Mouse (Mus musculus) frontal cortex, adult (tissue): ENCODE measurements around the gene Plek.

Experiments
- ATAC-seq: cut with Nextera tagmentation; 2 replicates; pipeline ENCODE4 v1.9.2; 2017; ENCODE audit warnings: mild to moderate bottlenecking, moderate library complexity, mixed read lengths; ENCODE audit not compliant: low TSS enrichment

The Plek gene

DNA sequence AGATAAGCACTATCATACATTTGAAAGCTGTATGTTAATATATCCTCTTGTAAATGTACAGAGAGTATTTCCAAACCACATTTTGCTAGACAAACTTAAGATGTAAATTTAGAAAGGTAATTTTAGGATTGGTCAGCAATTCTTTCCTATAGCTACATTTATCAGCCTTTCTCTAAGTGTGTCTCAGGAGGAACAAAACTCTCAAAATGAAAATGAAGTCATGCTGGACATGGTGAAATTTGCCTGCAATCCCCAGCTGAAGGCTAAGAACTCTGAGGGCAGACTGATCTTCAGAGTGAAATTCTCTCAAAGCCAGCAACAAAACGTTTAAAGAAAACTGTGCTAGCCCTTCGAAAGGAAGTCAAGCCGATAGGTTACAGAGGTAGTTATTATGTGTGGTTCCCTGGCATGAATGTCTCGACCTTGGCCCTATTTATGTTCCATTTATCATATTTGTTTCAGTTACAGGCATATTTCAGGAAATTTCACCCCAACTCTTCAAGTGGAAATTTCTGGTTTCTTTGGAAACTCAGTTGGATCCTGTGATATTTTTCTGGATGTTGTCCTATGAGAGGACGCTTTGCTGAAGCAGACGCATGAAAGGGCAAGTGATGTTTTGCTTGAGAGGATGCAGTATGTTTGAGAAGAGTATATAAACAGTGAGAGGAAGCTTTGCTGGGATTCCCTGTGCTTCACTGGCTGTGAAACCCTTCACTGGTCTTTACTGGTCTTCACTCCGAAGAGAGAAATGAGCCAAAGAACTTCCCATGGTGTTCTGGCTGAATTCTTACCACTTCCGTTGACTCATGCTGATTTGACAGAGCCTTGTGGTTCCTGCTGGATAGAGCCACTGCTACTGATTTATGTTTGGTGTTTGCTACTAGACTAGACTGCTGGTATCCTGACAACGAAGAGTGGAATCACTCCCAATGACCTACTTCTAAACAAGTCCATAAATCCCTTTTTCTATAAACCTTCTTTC lies 51.5 kb downstream of the Plek start:
- no peak for ATAC-seq

DNA sequence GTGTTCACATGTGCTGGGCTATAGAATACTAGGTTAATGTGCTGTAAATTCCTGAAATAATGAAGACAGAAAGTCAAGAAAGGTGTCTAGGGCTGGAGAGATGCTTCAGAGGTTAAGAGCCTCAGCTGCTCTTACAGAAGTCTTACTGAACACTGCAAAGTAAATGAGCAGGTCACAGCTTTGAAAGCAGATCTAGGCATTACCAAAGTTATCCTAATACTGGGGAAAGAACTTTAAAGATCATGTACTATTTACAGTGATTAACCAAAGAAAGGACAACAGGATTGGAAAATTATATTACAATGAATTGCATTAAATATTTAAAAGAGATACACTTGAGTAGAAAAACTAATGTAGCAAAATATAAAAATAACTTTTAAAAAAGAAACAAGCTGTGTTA lies 52.2 kb downstream of the Plek start:
- ATAC-seq: no peak

DNA sequence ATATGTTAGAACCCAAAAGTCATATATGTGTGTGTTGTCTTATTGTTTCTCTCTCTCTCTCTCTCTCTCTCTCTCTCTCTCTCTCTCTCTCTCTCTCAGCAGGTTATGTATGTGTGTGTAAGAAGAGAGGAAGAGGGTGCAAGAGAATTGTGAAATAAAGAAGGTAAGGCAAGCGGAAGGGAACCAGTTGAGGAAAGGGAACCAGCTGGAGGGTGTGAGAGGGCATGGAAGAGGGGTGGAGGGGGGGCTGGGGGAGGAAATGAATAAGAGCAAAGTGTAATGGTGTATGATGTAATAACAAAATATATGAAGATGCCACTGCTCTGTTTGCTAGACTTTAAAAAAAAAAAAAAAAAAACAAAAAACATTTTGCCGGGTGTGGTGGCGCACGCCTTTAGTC lies 52.8 kb downstream of the Plek start:
- ATAC-seq: no peak

DNA sequence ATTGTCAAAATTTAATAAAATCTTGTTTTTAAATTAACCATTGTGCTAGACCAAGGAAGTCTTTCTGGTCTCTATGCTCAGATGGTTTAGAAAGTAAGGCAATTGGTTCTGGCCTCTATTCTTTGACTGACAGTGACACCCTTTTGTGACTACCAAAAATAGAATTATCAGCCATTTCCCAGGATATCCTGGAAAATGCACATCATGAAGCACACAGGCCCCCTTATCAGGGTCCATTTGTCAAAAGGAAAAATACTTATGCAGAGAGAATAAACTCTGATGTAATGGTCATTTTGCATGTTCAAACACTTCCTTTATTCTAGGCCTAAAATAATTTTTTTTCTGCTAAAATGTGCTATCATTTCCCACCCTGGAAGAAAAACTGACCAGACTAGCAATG lies 54.7 kb downstream of the Plek start:
- ATAC-seq: no peak

DNA sequence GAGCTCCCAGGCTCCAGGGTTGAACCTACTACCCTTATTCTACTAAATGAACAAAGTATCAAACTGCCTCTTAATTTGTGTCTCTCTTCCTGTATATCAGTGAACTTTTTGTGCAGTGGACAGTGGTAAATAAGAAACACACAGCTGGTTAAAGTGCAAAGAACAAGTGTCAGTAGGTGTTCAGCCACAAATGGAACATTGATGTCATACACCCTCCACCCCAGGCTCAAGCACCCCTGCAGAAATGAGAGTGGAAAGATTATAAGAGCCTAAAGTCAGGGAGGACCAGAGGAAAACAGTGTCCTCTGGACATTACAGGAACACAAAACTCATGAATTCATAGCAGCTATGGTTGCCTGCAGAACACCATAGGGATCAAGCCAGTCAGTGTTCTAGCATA lies 55.4 kb downstream of the Plek start:
- ATAC-seq: no peak

DNA sequence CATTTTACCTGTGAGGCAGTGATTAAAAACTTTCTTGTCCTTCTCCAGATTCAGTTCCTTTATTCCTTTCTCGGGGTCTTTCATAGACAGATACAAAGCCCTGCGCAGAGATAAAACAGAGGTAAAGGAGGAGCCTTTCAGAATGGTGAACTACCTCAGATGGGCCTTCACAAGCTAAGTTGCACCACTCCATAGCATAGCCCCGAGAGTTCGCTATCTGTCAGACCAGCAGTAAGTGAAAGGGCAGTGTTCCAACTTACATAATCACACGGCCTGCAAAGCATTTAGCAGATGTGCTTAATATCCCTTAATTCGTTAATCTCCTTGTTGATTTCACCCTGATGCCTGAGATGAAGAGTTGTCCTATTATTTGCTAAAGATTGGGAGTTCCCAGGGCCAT lies 59.3 kb downstream of the Plek start:
- no peak for ATAC-seq

DNA sequence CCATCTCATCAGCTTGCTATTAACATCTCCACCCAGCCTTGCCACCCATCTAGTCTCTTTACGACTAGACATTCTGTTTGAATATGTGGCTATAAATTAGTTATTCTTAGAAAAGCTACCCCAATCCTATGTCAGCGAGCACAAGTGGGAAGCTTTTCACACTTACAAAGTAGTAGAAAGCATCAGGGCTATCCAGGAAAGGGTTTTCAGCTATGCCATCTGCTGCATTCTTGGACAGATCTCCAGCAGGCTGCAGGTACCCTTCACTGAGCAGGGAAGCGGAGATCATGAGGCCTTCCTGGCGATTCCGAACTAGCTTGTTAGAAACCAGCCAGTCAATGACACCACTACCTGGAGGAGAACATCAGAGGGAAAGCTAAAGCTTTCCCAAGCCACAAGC lies 62.3 kb downstream of the Plek start:
- ATAC-seq: peak; percentile 90

DNA sequence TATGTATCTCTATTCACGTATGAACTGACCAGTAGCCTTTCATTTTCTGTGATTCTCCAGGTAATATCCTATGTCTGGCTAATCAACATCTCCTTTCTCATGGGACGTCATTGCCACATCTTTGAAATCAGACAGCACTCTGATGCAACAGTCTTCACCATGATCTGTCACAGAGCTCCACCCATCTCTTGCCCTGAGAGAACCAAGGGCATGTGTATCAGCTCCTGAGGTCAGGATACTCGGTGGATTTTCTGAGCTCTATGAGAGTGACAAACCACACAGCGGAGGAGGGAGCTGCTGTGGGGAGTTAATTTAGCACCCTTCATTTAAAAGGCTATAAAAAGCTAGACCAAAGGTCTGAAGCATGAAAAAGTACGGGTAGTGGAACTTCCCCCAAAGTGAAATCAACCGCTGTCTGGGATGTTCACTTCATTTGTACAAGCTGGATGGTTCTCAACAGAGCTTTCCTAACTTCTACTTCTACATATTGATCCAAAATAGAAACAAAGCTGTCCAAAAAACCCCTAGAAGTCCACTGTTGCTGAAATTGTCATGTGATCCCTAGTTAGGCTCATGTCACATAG lies 64.3 kb downstream of the Plek start:
- no peak for ATAC-seq

DNA sequence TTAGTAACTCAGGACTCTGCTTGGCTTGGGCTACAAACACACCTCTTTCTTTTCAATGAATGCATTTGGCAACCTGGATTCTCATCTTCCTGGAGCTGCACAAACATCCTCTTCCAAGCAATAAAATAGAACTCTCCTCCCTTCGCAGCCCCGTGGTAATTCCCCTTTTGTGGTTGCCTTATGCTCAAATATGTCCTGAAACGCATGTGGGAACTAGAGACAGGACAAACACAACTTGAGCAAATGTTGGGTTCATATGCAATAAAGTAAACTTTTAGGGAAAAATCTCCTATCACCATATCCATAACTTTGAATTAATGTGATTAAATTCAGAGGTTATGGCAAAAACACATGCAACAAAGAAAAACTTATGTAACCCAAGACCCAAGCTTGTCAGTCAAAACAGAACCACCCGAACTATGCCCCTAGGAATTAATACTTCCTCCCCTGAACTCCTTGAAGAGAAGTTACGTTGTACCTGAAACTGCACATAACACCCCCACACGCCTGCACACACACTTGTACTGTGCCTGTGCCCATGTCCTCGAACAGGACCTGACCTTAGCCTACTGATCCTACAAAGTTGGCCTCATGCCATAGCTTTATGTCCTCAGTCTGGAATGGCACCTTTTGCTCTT lies 65.5 kb downstream of the Plek start:
- ATAC-seq: no peak

DNA sequence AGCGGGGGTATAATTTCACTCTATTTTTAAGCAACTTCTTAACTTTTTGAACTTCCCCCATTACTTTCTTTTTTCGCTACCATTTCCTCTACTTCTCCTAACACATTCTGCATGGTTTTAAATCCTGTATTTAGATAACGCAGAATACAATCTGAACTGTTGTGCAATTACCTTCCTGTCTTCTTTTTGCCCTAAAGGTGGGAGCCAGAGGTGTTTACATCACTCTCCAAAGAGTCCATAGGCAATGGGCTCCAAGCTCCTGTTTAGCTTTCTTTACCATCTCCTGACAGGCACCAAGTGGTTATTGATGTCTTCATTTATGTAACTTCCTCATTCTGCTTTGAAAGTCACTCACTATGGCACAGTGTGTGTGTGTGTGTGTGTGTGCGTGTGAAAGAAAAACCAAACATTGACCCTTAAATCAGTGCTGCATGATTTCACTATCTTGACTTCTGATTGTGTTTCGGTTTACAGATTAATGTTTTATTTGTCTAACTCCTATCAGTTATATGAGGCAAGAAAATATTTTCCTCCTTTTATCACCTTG lies 73.9 kb downstream of the Plek start:
- ATAC-seq: no peak

DNA sequence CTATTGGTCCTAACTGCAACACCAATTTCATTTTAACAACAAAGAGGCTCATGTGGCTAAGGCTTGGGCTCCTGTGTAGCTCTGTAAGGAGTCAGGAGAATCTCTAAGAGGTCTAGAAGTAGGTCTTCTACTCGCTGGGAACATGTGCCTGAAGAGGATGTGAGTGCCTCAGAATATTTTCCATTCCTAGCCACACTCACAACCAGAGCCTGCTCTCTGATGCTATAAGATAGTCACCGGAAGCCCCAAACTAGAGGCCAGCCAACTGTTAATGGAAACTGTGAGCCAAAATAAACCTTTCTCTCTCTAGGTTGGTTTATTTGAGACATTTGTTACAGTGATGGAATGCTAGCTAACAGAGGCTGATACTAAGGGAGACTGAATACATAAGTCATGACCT lies 74.6 kb downstream of the Plek start:
- no peak for ATAC-seq

DNA sequence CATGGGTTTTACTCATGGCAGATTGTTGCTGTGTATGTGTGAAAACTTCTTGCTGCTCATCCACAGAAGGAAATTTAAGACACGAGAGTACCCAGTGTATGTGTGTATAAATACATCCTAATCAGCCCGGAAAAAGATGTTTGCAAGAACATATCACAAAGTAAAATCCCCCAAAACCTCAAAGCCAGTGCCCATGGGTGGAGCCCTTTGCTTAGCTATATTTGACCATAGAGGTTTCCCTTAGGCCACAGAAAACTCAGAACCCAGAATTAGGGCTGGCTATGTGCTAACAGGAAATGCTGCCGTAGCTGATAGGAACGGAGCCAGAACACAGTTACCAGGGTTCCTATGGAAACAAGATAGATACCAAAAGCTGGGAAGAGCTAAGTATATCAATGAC lies 75.2 kb downstream of the Plek start:
- ATAC-seq: no peak

DNA sequence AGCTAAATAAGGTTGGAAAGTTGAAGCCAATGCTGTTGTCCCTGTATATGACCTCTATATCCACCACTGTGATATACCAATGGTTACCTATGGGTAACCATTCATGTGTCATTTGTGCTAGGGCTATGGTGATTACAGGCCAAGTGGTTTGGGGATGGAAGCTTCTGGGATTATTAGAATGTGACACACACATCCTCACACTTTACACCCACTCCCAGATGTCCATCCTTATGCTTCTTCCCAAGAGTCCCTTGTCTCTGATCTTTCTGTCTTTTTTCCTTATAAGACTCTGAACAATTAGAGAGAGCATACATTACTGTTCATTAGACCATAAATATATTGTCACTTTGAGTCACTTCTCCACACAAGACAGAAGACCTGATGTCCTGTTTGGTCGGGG lies 79.1 kb downstream of the Plek start:
- ATAC-seq: no peak

DNA sequence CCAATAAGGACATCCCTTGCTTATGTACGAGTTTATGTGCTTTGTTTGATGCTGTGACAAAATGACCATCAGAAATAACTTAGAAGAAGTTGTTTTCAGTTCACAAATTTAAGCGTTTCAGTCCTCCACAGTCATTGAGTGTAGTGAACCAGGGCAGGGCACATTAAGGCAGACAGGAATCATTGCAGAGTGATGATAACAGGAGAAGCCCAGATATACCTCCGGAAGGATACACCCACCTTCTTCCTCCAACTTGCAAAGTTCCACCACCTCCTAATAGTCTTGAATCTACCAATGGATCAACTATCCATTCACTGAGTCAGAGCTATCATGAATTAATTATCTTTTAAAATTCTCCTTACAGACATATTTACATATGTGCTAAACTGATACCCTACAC lies 80.2 kb downstream of the Plek start:
- ATAC-seq: no peak

DNA sequence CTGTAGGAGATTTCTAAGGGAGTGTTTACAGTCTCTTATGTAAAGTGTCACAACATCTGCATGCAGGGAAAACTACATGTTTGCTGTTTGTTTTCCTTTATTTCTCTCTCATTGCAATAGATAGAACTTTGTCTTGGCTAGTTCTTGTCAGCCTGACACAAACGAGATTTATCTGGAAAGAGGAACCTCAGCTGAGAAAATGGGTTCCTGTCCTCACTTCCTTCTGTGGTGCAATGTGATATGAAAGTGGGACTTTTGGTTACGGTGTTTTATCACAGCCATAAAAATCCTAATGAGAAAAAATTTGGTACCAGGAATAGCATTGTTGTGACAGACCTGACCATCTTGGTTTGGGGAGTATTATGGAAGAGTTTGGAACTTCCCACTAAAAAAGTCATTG lies 82.5 kb downstream of the Plek start:
- no peak for ATAC-seq

DNA sequence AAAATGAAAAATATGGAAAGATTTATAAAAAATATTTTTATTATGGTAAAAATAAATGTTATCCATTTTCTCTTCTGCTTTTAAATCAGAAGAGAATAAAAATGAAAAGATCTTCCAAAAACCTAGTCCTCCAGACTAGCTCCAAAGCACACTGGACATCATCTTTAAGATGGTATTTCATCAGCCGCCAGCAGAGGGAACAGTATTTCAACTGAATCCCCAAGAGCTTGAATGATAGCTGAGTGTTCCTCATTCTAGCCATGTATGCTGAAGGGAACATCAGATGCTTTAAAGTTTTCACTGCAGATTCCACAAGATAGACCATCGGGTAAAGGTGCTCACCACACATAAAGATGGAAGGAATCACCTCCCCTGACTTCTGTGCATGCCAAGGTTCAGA lies 84.4 kb downstream of the Plek start:
- peak; percentile 100 for ATAC-seq

DNA sequence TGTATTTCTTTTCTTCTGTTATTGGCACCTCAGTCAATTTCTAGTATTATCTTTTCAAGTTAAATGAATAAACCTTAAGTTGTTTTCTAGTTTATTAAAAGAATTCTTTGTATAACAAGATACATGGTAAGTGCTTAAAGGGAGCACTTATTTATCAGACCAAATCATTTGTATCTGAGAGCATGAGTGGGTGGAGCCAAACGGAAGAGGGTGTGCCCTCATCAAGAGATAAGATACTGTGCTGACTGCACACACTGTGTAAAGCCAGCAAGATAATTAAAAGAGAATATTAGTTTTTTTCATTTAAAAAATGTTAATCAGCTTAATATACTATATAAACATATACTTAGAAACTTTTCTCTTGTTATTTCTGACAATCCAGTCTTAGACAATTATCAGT lies 93.7 kb downstream of the Plek start:
- ATAC-seq: no peak

DNA sequence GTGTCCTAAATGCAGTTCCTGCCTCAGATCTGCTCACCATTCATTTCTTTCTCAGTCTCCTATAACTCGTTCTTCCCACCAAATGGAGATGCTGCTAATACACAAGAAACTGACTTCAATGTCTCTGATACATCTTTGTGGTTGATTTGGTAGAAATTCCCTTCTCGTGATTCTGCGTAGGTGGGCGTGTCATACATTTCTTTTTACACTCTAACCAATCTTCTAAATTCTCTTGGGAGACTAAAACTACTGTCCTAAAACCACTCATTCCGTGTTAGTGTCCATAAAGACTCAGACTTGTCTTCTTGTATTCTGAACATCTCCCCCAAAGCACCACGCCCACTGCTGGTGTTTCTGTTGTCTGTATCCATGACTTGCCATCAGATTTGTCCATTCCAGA lies 95.2 kb downstream of the Plek start:
- no peak for ATAC-seq

DNA sequence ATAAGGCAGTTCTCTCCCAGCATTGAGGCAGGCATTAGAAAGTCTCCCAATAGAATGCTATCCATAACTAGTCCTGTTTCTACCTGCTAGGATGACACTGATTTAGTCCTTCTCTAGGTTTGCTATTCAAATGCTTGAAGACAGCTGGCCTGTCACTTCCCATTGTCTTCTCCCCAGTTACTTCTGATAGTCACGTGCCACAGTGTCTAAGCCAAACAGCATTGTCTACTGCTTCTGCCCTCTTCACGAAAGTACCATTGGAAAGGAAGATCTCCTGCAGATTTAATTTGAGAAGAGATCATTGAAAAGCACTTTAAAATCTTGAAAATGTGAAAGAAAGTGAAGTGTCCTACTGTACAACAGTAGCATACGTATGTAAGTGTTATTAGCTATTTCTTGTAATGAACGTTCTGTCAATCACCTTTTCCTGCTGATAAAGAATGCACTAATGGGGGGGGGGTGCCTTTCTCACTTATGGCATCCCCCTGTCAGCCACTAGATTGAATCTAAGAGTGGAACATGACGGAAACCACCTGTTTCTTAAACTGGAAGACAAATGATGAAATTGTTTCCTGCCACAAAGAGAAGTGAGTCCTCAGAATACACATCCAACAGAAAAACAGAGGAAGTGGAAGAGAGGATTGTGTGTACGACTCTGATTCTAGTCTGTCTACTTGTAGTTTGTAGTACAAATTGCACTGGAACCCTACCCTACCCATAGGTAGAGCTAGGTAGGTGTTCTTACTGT lies 95.9 kb downstream of the Plek start:
- ATAC-seq: no peak

DNA sequence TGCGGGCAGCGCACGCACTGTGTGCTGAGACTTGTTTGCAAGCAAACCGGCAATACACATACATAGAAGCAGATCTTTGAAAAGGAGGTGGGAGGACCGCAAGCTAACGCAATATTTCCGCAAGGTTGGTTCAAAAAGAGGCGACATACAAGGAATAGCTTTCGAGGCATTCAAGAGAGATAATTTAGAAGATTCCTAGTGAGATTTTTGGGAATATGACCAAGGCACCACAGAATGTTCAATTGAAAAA lies 100.5 kb downstream of the Plek start:
- ATAC-seq: no peak

DNA sequence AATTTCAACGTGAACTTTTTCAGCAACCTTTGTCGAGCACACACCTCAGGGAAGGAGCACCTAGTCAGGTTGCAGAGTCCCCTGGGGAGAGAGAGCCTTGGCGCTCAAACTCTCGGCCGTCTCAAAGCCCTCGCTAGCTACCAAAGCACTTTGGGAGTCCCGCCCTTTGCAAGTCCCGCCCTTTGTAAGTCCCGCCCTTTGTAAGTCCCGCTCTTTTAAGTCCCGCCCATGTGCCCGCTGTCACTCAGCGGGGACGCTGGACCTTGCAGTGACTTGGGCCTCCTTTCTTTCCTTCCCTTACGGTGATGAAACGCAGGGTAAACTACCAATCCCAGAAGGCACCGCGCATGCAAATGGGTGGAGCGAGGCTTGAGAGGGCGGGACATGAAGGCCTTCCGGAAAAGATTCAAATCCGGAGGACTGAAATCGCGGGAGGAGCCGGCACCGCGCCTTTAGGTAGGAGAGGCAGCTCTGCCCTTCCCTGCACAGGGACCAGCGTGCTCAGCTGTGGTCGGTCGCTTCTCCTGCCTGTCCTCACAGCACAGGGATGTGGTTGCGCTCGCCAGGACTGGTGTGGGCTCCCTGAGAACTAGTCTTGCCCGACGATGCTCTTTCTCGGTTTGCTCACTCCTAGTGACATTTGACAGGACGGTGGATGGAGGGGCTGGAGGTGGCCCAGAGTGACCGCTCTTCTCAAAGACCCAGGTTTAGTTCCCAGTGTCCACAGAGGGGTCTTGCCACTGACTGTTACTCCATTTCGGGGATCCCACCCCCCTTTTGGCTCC lies 101.0 kb downstream of the Plek start, which contains the start of gene Fbxo48:
Gene Fbxo48, plus strand, starts transcription at position 400 of the 785 bp plus-strand sequence.
- ATAC-seq: peak; percentile 100
